10 mouse cellular contexts compared by ENCODE assay signal in genomic region chrX:105767177-105767764, GRCm38 (mm10). TPM values are rescaled to one million over a fixed set of nuclear protein-coding genes. Genes with fewer than 3 reads are reported as not detected.
DNase-seq lines count a peak whose midpoint lies in the region; ATAC-seq lines count a peak whose summit lies in the region.
"Had no signal": no experiment of that assay in that cellular context is flagged by ENCODE, and none has a peak within 500 bp of the region (broad histone marks: within the 10 kb centered on the region; RNA-seq: fewer than 3 reads in every experiment).

No protein-coding gene starts in this region.

- peak; percentile 92 for DNase-seq in heart, adult 11 months
- DNase-seq in heart, embryonic 10.5 days (ENCODE audit: low spot score), result no peak
- peak; percentile 10 for DNase-seq in 3T3-L1 (ENCODE audit: low read depth, low spot score)
- DNase-seq in MN1 (ENCODE audit: low spot score), result peak; percentile 7
- peak; percentile 51 for DNase-seq in gastrocnemius, postnatal 14 days
- no peak for DNase-seq in ovary, postnatal 36 days (ENCODE audit: low spot score)
- no peak for DNase-seq in layer of hippocampus, postnatal 25 days (ENCODE audit: extremely low spot score in 1 of 2, low spot score in 1 of 2)
- DNase-seq: lung, postnatal 36 days had no signal

- 27% methylated on average over 9 of the region's 9 CpGs for WGBS in heart, embryonic 10.5 days

- intact Hi-C loops in gastrocnemius, postnatal 14 days (cut with DNase I; ENCODE audit: low total_unique reads), result no loop called here

- no peak overlapping the region for H3K4me3 ChIP-seq in heart, embryonic 10.5 days
- H3K4me3 ChIP-seq: intestine, embryonic 15.5 days had no signal

- ATAC-seq in granulocyte monocyte progenitor cell, adult 5-6 weeks (replicated peaks; ENCODE audit: poor library complexity, severe bottlenecking), result no peak
- ATAC-seq: intestine, embryonic 15.5 days had no signal

- no peak overlapping the region for H3K27ac ChIP-seq in heart, embryonic 10.5 days
- H3K27ac ChIP-seq: intestine, embryonic 15.5 days had no signal

- H3K4me1 ChIP-seq in heart, embryonic 10.5 days, result 0 out of 2 replicates have a peak, but pooled peaks cover 8% of the 10 kb centered on the region

- H3K27me3 ChIP-seq in heart, embryonic 10.5 days (ENCODE audit: insufficient read depth, poor library complexity, severe bottlenecking), result peaks cover 64% of the 10 kb centered on the region

- no peaks in the 10 kb centered on the region for H3K36me3 ChIP-seq in heart, embryonic 10.5 days
- H3K36me3 ChIP-seq: intestine, embryonic 15.5 days had no signal

- no peaks in the 10 kb centered on the region for H3K9me3 ChIP-seq in heart, embryonic 10.5 days
- H3K9me3 ChIP-seq: intestine, embryonic 15.5 days had no signal

RNA-seq across cellular contexts. Expression of gene Fgf16, which starts 3.2 kb away (rescaled TPM):
- polyA plus RNA-seq in heart, embryonic 10.5 days (2016; fragmentation: Nextera tagmentation; extraction: Ambion mirVana), result 0.09 TPM in 1 of 2 replicates, not detected in the other
- under 1 TPM; 0.40 to 0.70 TPM for total RNA-seq in gastrocnemius, postnatal 14 days (2021)
- 1 to 10 TPM; 1.5 to 2.3 TPM for total RNA-seq in layer of hippocampus, postnatal 25 days (2021)
- not detected in 2 replicates for total RNA-seq in granulocyte monocyte progenitor cell, adult 5-6 weeks (2014; fragmentation: Nextera tagmentation)
- total RNA-seq in granulocyte monocyte progenitor cell, adult 5-6 weeks (2017), result not detected in 2 replicates

Comparison
In these comparisons a context has a peak if more than half of its experiments do, and no peak if none do; other contexts are left out.
1. DNase-seq: peak in heart, adult 11 months (single experiment), 3T3-L1 (single experiment), MN1 (single experiment) and gastrocnemius, postnatal 14 days (single experiment); none in heart, embryonic 10.5 days (single experiment), ovary, postnatal 36 days (single experiment) and layer of hippocampus, postnatal 25 days (0 of 2).